Mouse (Mus musculus) kidney, postnatal 0 days (tissue): ENCODE measurements at regions not wholly inside any gene's neighbourhood (a gene's known extent, or its start where the extent isn't known, plus 50 kb on each side); places are given as distances from the start of the nearest gene placed in this dataset.

Experiments
- ATAC-seq: fragments of 200-750 bp; cut with Nextera tagmentation; replicated peaks from 2 replicates; pipeline ENCODE4 v1.8.0; 2017; ENCODE audit warnings: low read depth, moderate number of reproducible peaks, moderate TSS enrichment, moderate library complexity; ENCODE audit not compliant: low FRiP score
- DNase-seq: peaks from one replicate; pipeline ENCODE4 v3.0.0-alpha.2; 2016; ENCODE audit warnings: low spot score
- H3K27ac ChIP-seq: fragments of 300-500 bp; sonication (generic); 2 replicates; pipeline ENCODE4 v1.5.1; 2014; ENCODE audit warnings: mild to moderate bottlenecking
- H3K27me3 ChIP-seq: fragments of 300-500 bp; sonication (generic); 2 replicates; pipeline ENCODE4 v1.6.1; 2014; ENCODE audit warnings: low read length, mixed read lengths; ENCODE audit not compliant: insufficient read depth
- H3K36me3 ChIP-seq: fragments of 300-500 bp; sonication (generic); 2 replicates; pipeline ENCODE4 v1.6.1; 2014; ENCODE audit warnings: low read length, mixed read lengths; ENCODE audit not compliant: insufficient read depth
- H3K4me1 ChIP-seq: fragments of 300-500 bp; sonication (generic); replicated peaks from 2 replicates; pipeline ENCODE4 v1.6.1; 2014; ENCODE audit warnings: antibody characterized with exemption, low read length, mixed read lengths; ENCODE audit not compliant: insufficient read depth
- H3K4me2 ChIP-seq: fragments of 300-500 bp; sonication (generic); 2 replicates; pipeline ENCODE4 v1.6.1; 2014; ENCODE audit warnings: mild to moderate bottlenecking, low read length, moderate library complexity, mixed read lengths
- H3K4me3 ChIP-seq: fragments of 300-500 bp; sonication (generic); replicated peaks from 2 replicates; pipeline ENCODE4 v1.5.1; 2014; ENCODE audit warnings: low read depth, low read length
- H3K9ac ChIP-seq: fragments of 300-500 bp; sonication (generic); 2 replicates; pipeline ENCODE4 v1.6.1; 2014; ENCODE audit warnings: low read depth, low read length
- H3K9me3 ChIP-seq: fragments of 300-500 bp; sonication (generic); replicated peaks from 2 replicates; pipeline ENCODE4 v1.6.1; 2016; ENCODE audit warnings: low read length, inconsistent platforms, mixed read lengths
- CTCF ChIP-seq: IDR thresholded peaks from 2 replicates; pipeline ENCODE4 v1.5.1; 2016; ENCODE audit warnings: antibody characterized with exemption, low read depth, mild to moderate bottlenecking, moderate library complexity
- WGBS: fragments of 180-500 bp; shearing (Covaris S2); extraction: QIAGEN DNeasy Blood & Tissue Kit; methylation state at CpG from one replicate; pipeline ENCODE4 v1.1.7; 2014; 5-methylcytosine and 5-hydroxymethylcytosine counted together

- no peak overlapping the region for H3K4me2 ChIP-seq
- no peaks in the 10 kb centered on the region for H3K36me3 ChIP-seq
- H3K27me3 ChIP-seq: no peaks in the 10 kb centered on the region
- DNase-seq (peak; percentile 32), ATAC-seq (0 out of 2 replicates have a peak, but pooled peaks have one; percentile 36)
- no peak for TF ChIP-seq CTCF
- WGBS: 28% methylated on average over 4 of the region's 4 CpGs
- no peaks in the 10 kb centered on the region for H3K4me1 ChIP-seq
- H3K27ac ChIP-seq: no peak overlapping the region
- no peak overlapping the region for H3K4me3 ChIP-seq
- no peak overlapping the region for H3K9ac ChIP-seq
- no peaks in the 10 kb centered on the region for H3K9me3 ChIP-seq
Measured at GRCm38 (mm10) chr8:81106763-81107509, 92.2 kb upstream of the Usp38 start.

GRCm38 (mm10) chr8:81098963-81099362 lies 84.2 kb upstream of the Usp38 start:
- Histone ChIP-seq H3K9ac (no peak overlapping the region), H3K4me2 (no peak overlapping the region), H3K4me1 (no peaks in the 10 kb centered on the region), H3K27ac (peak overlapping the region; percentile 21; the same call in 1 of the 2 replicates), H3K36me3 (no peaks in the 10 kb centered on the region), H3K27me3 (no peaks in the 10 kb centered on the region), H3K4me3 (no peak overlapping the region), H3K9me3 (no peaks in the 10 kb centered on the region)
- TF ChIP-seq CTCF: no peak
- WGBS: 45% methylated on average over 2 of the region's 2 CpGs
- DNase-seq: peak; percentile 34
- no peak for ATAC-seq

GRCm38 (mm10) chr8:81097076-81097819 lies 82.5 kb upstream of the Usp38 start:
- no peaks in the 10 kb centered on the region for H3K36me3 ChIP-seq
- H3K27me3 ChIP-seq: no peaks in the 10 kb centered on the region
- no peaks in the 10 kb centered on the region for H3K4me1 ChIP-seq
- 37% methylated on average over 9 of the region's 9 CpGs for WGBS
- H3K4me3 ChIP-seq: no peak overlapping the region
- DNase-seq (peak; percentile 29), ATAC-seq (peak; percentile 74; the same call in 1 of the 2 replicates)
- no peak overlapping the region for H3K4me2 ChIP-seq
- H3K9me3 ChIP-seq: no peaks in the 10 kb centered on the region
- H3K27ac ChIP-seq: no peak overlapping the region
- no peak for TF ChIP-seq CTCF
- H3K9ac ChIP-seq: no peak overlapping the region

- no peaks in the 10 kb centered on the region for H3K4me1 ChIP-seq
- no peak for TF ChIP-seq CTCF
- no peak overlapping the region for H3K9ac ChIP-seq
- H3K4me2 ChIP-seq: no peak overlapping the region
- DNase-seq (no peak), ATAC-seq (no peak)
- WGBS: 82% methylated on average over 2 of the region's 2 CpGs
- H3K27me3 ChIP-seq: no peaks in the 10 kb centered on the region
- no peak overlapping the region for H3K27ac ChIP-seq
- no peaks in the 10 kb centered on the region for H3K36me3 ChIP-seq
- no peak overlapping the region for H3K4me3 ChIP-seq
- H3K9me3 ChIP-seq: no peaks in the 10 kb centered on the region
Measured at GRCm38 (mm10) chr8:81095237-81095636, 80.5 kb upstream of the Usp38 start.

- ATAC-seq: no peak
Measured at GRCm38 (mm10) chr8:81080865-81081637, 66.3 kb upstream of the Usp38 start.

GRCm38 (mm10) chr8:81079887-81080300 lies 65.2 kb upstream of the Usp38 start:
- no peak overlapping the region for H3K27ac ChIP-seq
- H3K9me3 ChIP-seq: no peaks in the 10 kb centered on the region
- no peak overlapping the region for H3K9ac ChIP-seq
- no peak for TF ChIP-seq CTCF
- no peaks in the 10 kb centered on the region for H3K4me1 ChIP-seq
- ATAC-seq (no peak; the same call in 1 of the 2 replicates), DNase-seq (peak; percentile 72)
- H3K36me3 ChIP-seq: no peaks in the 10 kb centered on the region
- H3K27me3 ChIP-seq: no peaks in the 10 kb centered on the region
- no peak overlapping the region for H3K4me2 ChIP-seq
- 35% methylated on average over 8 of the region's 8 CpGs for WGBS
- no peak overlapping the region for H3K4me3 ChIP-seq

More at GRCm38 (mm10) chr8:81080865-81081637, 66.3 kb upstream of the Usp38 start:
- H3K36me3 ChIP-seq: no peaks in the 10 kb centered on the region
- peak overlapping the region; percentile 47 for H3K27ac ChIP-seq
- no peak overlapping the region for H3K4me3 ChIP-seq
- H3K9ac ChIP-seq: no peak overlapping the region
- DNase-seq: no peak
- no peaks in the 10 kb centered on the region for H3K9me3 ChIP-seq
- H3K4me1 ChIP-seq: no peaks in the 10 kb centered on the region
- TF ChIP-seq CTCF: no peak
- H3K4me2 ChIP-seq: no peak overlapping the region
- WGBS: 86% methylated on average over 12 of the region's 12 CpGs
- H3K27me3 ChIP-seq: no peaks in the 10 kb centered on the region
